Mouse (Mus musculus) kidney, adult 2 months (tissue): ENCODE results near the gene Kcnk12.

Experiments
- CTCF ChIP-seq: fragments of 200-500 bp; conservative IDR thresholded peaks from 2 replicates; pipeline ENCODE4 v1.5.1; 2011; ENCODE audit warnings: low read depth, mild to moderate bottlenecking, control low read depth, low read length, moderate library complexity, mixed read lengths; ENCODE audit not compliant: insufficient read depth, insufficient read length
- POLR2A ChIP-seq: fragments of 200-500 bp; IDR thresholded peaks from one replicate; pipeline ENCODE4 v1.6.1; 2011; ENCODE audit warnings: low read depth, low read length, control low read depth

DNA sequence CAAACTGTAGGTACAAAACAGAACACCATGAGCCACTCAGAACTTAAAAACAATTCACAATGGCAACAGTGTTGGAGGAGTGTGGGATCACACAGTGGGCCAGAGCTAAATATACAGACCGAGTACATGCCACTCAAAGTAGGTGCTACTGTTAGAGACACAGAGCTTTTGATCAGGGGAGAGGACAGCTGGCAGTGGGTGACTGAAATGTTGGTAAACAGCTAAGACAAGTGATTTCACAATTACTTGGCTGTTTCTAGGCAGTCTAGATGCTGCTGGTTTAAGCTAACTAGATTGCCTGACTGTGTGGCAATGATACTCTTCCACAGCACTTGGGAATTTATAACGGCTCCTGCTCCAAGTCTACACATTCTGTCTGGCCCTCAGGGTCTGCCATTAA, 17.6 kb downstream of the Kcnk12 start:
- TF ChIP-seq CTCF = no peak
- no peak for TF ChIP-seq POLR2A
